Mouse (Mus musculus) Patski (cell line): ENCODE data around the gene Aes. TPM values are rescaled to one million over a fixed set of nuclear protein-coding genes. Genes with fewer than 3 reads are reported as not detected.

ENCODE experiments used
- ATAC-seq: fragments of 100-300 bp; one replicate; pipeline ENCODE4 v1.8.0; 2021
- CTCF ChIA-PET: fragments of 350-600 bp; sonication (Branson Sonifier 250); formaldehyde crosslinking; loops from one replicate; lab custom pipeline; 2022; ENCODE audit warnings: inconsistent platforms; lab: Charles Lee
- POLR2A ChIA-PET: fragments of 350-600 bp; sonication (Branson Sonifier 250); formaldehyde crosslinking; loops from one replicate; lab custom pipeline; 2022; ENCODE audit warnings: antibody characterized with exemption, inconsistent platforms; lab: Charles Lee
- DNase-seq: peaks from one replicate; pipeline ENCODE4 v3.0.0-alpha.2; 2011; ENCODE audit warnings: low read depth, low spot score
- H3K27me3 ChIP-seq: fragments of 371-371 bp; one replicate; pipeline ENCODE4 v1.5.1; 2021
- CTCF ChIP-seq: fragments of 100-300 bp; IDR thresholded peaks from one replicate; pipeline ENCODE4 v1.5.1; 2021
- in situ Hi-C: fragments of 300-500 bp; cut with MboI; formaldehyde crosslinking; loops from 3 replicates; pipeline ENCODE4 v1.11.1; 2018; ENCODE audit warnings: low pct_unique_long_range_greater_than_20kb, mixed read lengths
- polyA plus RNA-seq: library from polyadenylated mRNA; unstranded; gene quantifications from one replicate; pipeline ENCODE4 v1.2.3, GENCODE M21; 2021

Aes gene
- polyA plus RNA-seq, 1 experiment from 2014 or later, result 1,239 TPM

GRCm38 (mm10) chr10:81564734-81565133, 5.4 kb downstream of the Aes start:
- in situ Hi-C loops, result no loop called here
- no peaks in the 10 kb centered on the region for H3K27me3 ChIP-seq
- DNase-seq (no peak), ATAC-seq (no peak)
- TF ChIP-seq CTCF, result no peak
- ChIA-PET POLR2A (interaction anchor here (1.6 to 2.5 kb wide), 2 partner anchors 8 to 40 kb away, joined by 4 to 7 read pairs; no protein-coding TSS in a partner anchor), CTCF (interaction anchor here (0.9 to 5.7 kb wide), 5 partner anchors 10 to 46 kb away, joined by 3 to 48 read pairs (median 3); partner anchors contain the start of gene Tle2)

GRCm38 (mm10) chr10:81565257-81566228, 6.3 kb downstream of the Aes start:
- CTCF ChIA-PET, result interaction anchor here (0.9 to 5.7 kb wide), 4 partner anchors 9 to 46 kb away, joined by 3 to 48 read pairs (median 3); partner anchors contain the start of gene Tle2
- POLR2A ChIA-PET, result interaction anchor here (2.5 kb wide), 1 partner anchor 40 kb away, joined by 7 read pairs; no protein-coding TSS in a partner anchor
- ATAC-seq (no peak), DNase-seq (no peak)
- in situ Hi-C loops, result no loop called here
- no peak for TF ChIP-seq CTCF
- no peaks in the 10 kb centered on the region for H3K27me3 ChIP-seq

- in situ Hi-C loops, result no loop called here
- ATAC-seq, result no peak
- TF ChIP-seq CTCF, result no peak
- no peak for DNase-seq
- H3K27me3 ChIP-seq, result no peaks in the 10 kb centered on the region
- POLR2A ChIA-PET, result interaction anchor here (0.6 to 0.7 kb wide), 2 partner anchors 9 to 13 kb away, joined by 3 read pairs; no protein-coding TSS in a partner anchor
- CTCF ChIA-PET, result interaction anchor here (0.7 kb wide), 1 partner anchor 18 kb away, joined by 3 read pairs; no protein-coding TSS in a partner anchor
These were observed 9.3 kb downstream of the Aes start for GRCm38 (mm10) chr10:81568381-81569191.

- ChIA-PET POLR2A (interaction anchor here (3.3 kb wide), 1 partner anchor 9 kb away, joined by 24 read pairs; the partner anchor contains the start of gene Aes), CTCF (interaction anchor here (1.3 to 3.6 kb wide), 2 partner anchors 10 to 17 kb away, joined by 3 to 22 read pairs; no protein-coding TSS in a partner anchor)
- no peak for ATAC-seq
- no peaks in the 10 kb centered on the region for H3K27me3 ChIP-seq
- no peak for TF ChIP-seq CTCF
- in situ Hi-C loops, result no loop called here
- DNase-seq, result no peak
These were observed 10.4 kb downstream of the Aes start for GRCm38 (mm10) chr10:81569507-81570237.

GRCm38 (mm10) chr10:81570238-81570800, 11.0 kb downstream of the Aes start:
- DNase-seq (peak; percentile 42), ATAC-seq (peak; percentile 13)
- no peaks in the 10 kb centered on the region for H3K27me3 ChIP-seq
- CTCF ChIA-PET, result interaction anchor here (1.3 to 3.6 kb wide), 3 partner anchors 8 to 18 kb away, joined by 3 to 22 read pairs (median 8); no protein-coding TSS in a partner anchor
- POLR2A ChIA-PET, result interaction anchor here (0.6 to 3.3 kb wide), 4 partner anchors 9 to 27 kb away, joined by 3 to 24 read pairs (median 8); partner anchors contain the start of genes Aes and Gna11
- in situ Hi-C loops, result no loop called here
- no peak for TF ChIP-seq CTCF

- in situ Hi-C loops, result no loop called here
- DNase-seq (peak; percentile 77), ATAC-seq (peak; percentile 32)
- no peak for TF ChIP-seq CTCF
- ChIA-PET CTCF (interaction anchor here (0.9 to 3.6 kb wide), 6 partner anchors 9 to 34 kb away, joined by 3 to 22 read pairs (median 6); partner anchors contain the start of gene BC025920), POLR2A (interaction anchor here (0.6 to 3.3 kb wide), 5 partner anchors 10 to 33 kb away, joined by 3 to 24 read pairs (median 6); partner anchors contain the start of genes Aes and Gna11)
- no peaks in the 10 kb centered on the region for H3K27me3 ChIP-seq
These were observed 11.7 kb downstream of the Aes start for GRCm38 (mm10) chr10:81570831-81571500.

- TF ChIP-seq CTCF, result no peak
- ChIA-PET CTCF (interaction anchor here (0.9 to 3.6 kb wide), 5 partner anchors 9 to 34 kb away, joined by 3 to 22 read pairs (median 8); partner anchors contain the start of gene BC025920), POLR2A (interaction anchor here (0.9 to 3.3 kb wide), 4 partner anchors 11 to 33 kb away, joined by 3 to 24 read pairs (median 7); partner anchors contain the start of gene Aes)
- in situ Hi-C loops, result no loop called here
- DNase-seq, result peak; percentile 95
- peak; percentile 91 for ATAC-seq
- no peaks in the 10 kb centered on the region for H3K27me3 ChIP-seq
These were observed 12.2 kb downstream of the Aes start for GRCm38 (mm10) chr10:81571501-81571876.

- H3K27me3 ChIP-seq, result no peaks in the 10 kb centered on the region
- ATAC-seq, result no peak
- no peak for TF ChIP-seq CTCF
These were observed 12.9 kb downstream of the Aes start for GRCm38 (mm10) chr10:81572133-81572671.

More at GRCm38 (mm10) chr10:81572133-81572671, 12.9 kb downstream of the Aes start:
- POLR2A ChIA-PET, result interaction anchor here (1.7 to 3.3 kb wide), 3 partner anchors 8 to 25 kb away, joined by 4 to 24 read pairs (median 10); partner anchors contain the start of gene Aes
- no peak for DNase-seq
- CTCF ChIA-PET, result interaction anchor here (0.9 to 3.6 kb wide), 4 partner anchors 10 to 33 kb away, joined by 3 to 22 read pairs (median 12); partner anchors contain the start of gene BC025920
- in situ Hi-C loops, result no loop called here
